Mouse (Mus musculus): ENCODE measurements around the gene Elmod1. TPM values are rescaled to one million over a fixed set of nuclear protein-coding genes. Genes with fewer than 3 reads are reported as not detected.

Elmod1 gene
- polyA plus RNA-seq, 1 experiment, result 1.2 TPM

GRCm38 (mm10) chr9:53910331-53910730 lies 64.8 kb downstream of the Elmod1 start:
- no peak for DNase-seq (ENCODE audit: low read depth)

GRCm38 (mm10) chr9:53906798-53907197 lies 68.3 kb downstream of the Elmod1 start:
- DNase-seq (ENCODE audit: low read depth), result no peak

GRCm38 (mm10) chr9:53905418-53905817 lies 69.7 kb downstream of the Elmod1 start:
- no peak for DNase-seq (ENCODE audit: low read depth)

- no peak for DNase-seq (ENCODE audit: low read depth)
Measured at GRCm38 (mm10) chr9:53903215-53903842, 71.8 kb downstream of the Elmod1 start.

GRCm38 (mm10) chr9:53899836-53900235 lies 75.3 kb downstream of the Elmod1 start:
- DNase-seq (ENCODE audit: low read depth), result peak; percentile 26

- no peak for DNase-seq (ENCODE audit: low read depth)
Measured at GRCm38 (mm10) chr9:53895827-53896226, 79.3 kb downstream of the Elmod1 start.

GRCm38 (mm10) chr9:53890075-53890474 lies 85.0 kb downstream of the Elmod1 start:
- DNase-seq (ENCODE audit: low read depth), result no peak

GRCm38 (mm10) chr9:53883588-53884280 lies 91.4 kb downstream of the Elmod1 start:
- DNase-seq (ENCODE audit: low read depth), result no peak

GRCm38 (mm10) chr9:53877423-53877822 lies 97.7 kb downstream of the Elmod1 start:
- DNase-seq (ENCODE audit: low read depth), result no peak

- DNase-seq (ENCODE audit: low read depth), result no peak
Measured at GRCm38 (mm10) chr9:53873239-53873638, 101.9 kb downstream of the Elmod1 start.

Other genes with a start within 250 kb of the Elmod1 start
- 102 and 116 TPM in 2 replicates for gene Slc35f2, start 203.8 kb downstream of the Elmod1 start, polyA plus RNA-seq (2012; rRNA removed)
- 0.20 and 0.56 TPM in 2 replicates for gene Sln, start 125.1 kb downstream of the Elmod1 start, polyA plus RNA-seq (2012; rRNA removed)
- 0.35 and 0.37 TPM in 2 replicates for gene Tnfaip8l3, start 93.1 kb upstream of the Elmod1 start, polyA plus RNA-seq (2012; rRNA removed)

All from gonadal fat pad, adult 2 months (tissue).